Mouse (Mus musculus) forebrain, postnatal 0 days (tissue): Measurements from ENCODE around the gene Clec3a. TPM values are rescaled to one million over a fixed set of nuclear protein-coding genes. Genes with fewer than 3 reads are reported as not detected.
A peak's percentile ranks its signal among the peaks of the same experiment; 100 is the strongest.

Source experiments
- ATAC-seq: fragments of 200-750 bp; cut with Nextera tagmentation; 2 replicates; pipeline ENCODE4 v1.8.0; 2017; ENCODE audit warnings: mild to moderate bottlenecking, moderate library complexity
- DNase-seq: peaks from one replicate; pipeline ENCODE4 v3.0.0-alpha.2; 2015
- H3K27ac ChIP-seq: fragments of 300-500 bp; sonication (generic); 2 replicates; pipeline ENCODE4 v1.5.1; 2014; ENCODE audit warnings: low read depth, mild to moderate bottlenecking, antibody characterized with exemption, low read length, moderate library complexity, mixed read lengths
- H3K27me3 ChIP-seq: fragments of 300-500 bp; sonication (generic); 2 replicates; pipeline ENCODE4 v1.6.1; 2014; ENCODE audit warnings: mild to moderate bottlenecking, low read length, mixed read lengths; ENCODE audit not compliant: insufficient read depth
- H3K36me3 ChIP-seq: fragments of 300-500 bp; sonication (generic); 2 replicates; pipeline ENCODE4 v1.6.1; 2014; ENCODE audit warnings: mild to moderate bottlenecking, moderate library complexity; ENCODE audit not compliant: insufficient read depth
- H3K4me1 ChIP-seq: fragments of 300-500 bp; sonication (generic); 2 replicates; pipeline ENCODE4 v1.6.1; 2014; ENCODE audit warnings: antibody characterized with exemption; ENCODE audit not compliant: insufficient read depth
- H3K4me2 ChIP-seq: fragments of 300-500 bp; sonication (generic); 2 replicates; pipeline ENCODE4 v1.6.1; 2014; ENCODE audit warnings: low read depth, mild to moderate bottlenecking, moderate library complexity
- H3K4me3 ChIP-seq: fragments of 300-500 bp; sonication (generic); 2 replicates; pipeline ENCODE4 v1.5.1; 2014; ENCODE audit warnings: low read depth, low read length, mixed read lengths
- H3K9ac ChIP-seq: fragments of 300-500 bp; sonication (generic); 2 replicates; pipeline ENCODE4 v1.6.1; 2014; ENCODE audit warnings: mild to moderate bottlenecking
- H3K9me3 ChIP-seq: fragments of 300-500 bp; sonication (generic); 2 replicates; pipeline ENCODE4 v1.6.1; 2016; ENCODE audit warnings: low read length
- CTCF ChIP-seq: sonication (generic); IDR thresholded peaks from 2 replicates; pipeline ENCODE4 v1.5.1; 2016; ENCODE audit warnings: antibody characterized with exemption, control low read depth, low read depth
- WGBS: fragments of 180-500 bp; shearing (Covaris S2); extraction: QIAGEN DNeasy Blood & Tissue Kit; methylation state at CpG from one replicate; pipeline ENCODE4 v1.1.7; 2014; 5-methylcytosine and 5-hydroxymethylcytosine counted together
- polyA plus RNA-seq: library from polyadenylated mRNA; unstranded; fragments of >200 nt; fragmentation: Nextera tagmentation; extraction: Ambion mirVana; gene quantifications from 2 replicates; pipeline ENCODE4 v1.2.1, GENCODE M21; 2015
- total RNA-seq: library from RNA; depleted of rRNA; stranded (reverse); fragments of >200 nt; gene quantifications from 2 replicates; pipeline ENCODE4 v1.2.3, GENCODE M21; 2014

The Clec3a gene
- total and polyA plus RNA-seq, 2 experiments from 2014 or later: 1.5 TPM; not detected in 1

DNA sequence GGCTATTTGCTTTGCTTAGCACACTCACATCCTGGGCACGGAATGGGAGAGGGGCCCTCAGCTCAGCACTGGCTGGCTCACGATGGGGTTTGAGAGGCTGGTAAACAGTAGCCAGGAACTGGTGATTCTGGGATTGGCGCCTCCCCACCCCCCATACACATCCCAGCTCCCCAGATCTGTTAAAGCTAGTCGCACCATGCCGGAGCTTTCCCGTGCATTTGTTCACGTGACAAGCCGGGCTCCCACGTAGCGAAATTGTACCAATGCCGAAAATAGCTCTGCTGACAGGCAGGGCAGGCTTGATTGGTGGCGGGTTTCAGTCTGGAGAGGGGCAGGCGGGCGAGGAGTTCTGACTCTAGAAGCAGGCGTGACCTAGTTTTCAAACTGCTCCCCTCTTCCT is 38.1 kb downstream of the Clec3a start:
- Histone ChIP-seq H3K4me2 (peak overlapping the region; percentile 23; the same call in 1 of the 2 replicates), H3K27ac (no peak overlapping the region), H3K4me3 (no peak overlapping the region), H3K9me3 (no peaks in the 10 kb centered on the region), H3K9ac (no peak overlapping the region), H3K4me1 (no peaks in the 10 kb centered on the region), H3K36me3 (no peaks in the 10 kb centered on the region), H3K27me3 (no peaks in the 10 kb centered on the region)
- DNase-seq: no peak
- 0 out of 2 replicates have a peak, but pooled peaks have one; percentile 12 for ATAC-seq
- 54% methylated on average over 15 of the region's 15 CpGs for WGBS
- no peak for TF ChIP-seq CTCF

DNA sequence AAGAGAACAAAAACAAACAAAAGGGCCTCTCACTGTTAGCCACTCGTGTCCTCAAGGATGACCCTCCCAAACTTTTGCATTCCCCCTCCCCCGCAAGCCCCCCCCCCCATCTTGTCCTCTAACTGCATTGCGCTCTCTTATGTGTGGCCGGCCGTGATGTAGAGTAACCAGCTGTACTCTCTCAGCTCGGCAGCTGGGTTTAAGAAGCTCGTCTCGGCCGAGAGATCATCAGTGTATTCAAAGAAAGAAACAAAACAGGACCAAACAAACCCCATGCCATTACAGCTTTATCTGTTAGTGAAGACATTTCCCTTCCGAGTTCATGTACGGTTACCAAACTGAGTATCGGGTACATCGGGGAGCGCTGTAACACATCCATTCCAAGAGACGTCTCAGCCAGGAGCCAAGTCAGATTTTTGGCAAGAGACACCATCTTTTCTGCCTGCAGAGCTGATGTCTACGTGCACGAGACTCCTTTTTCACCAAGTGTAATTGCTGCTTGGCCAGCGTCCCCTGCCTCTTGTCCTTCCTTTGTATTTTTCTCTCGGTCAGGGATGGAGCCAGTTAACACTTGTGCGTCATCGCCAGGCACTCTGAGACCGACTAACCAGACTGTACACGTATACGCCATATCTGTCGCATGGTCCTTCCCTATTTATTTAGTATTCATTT is 40.4 kb downstream of the Clec3a start:
- Histone ChIP-seq H3K36me3 (no peaks in the 10 kb centered on the region), H3K27me3 (no peaks in the 10 kb centered on the region), H3K9me3 (no peaks in the 10 kb centered on the region), H3K4me2 (peak overlapping the region; percentile 28), H3K4me1 (no peaks in the 10 kb centered on the region), H3K27ac (no peak overlapping the region), H3K4me3 (no peak overlapping the region), H3K9ac (no peak overlapping the region)
- 39% methylated on average over 25 of the region's 25 CpGs for WGBS
- no peak for TF ChIP-seq CTCF
- DNase-seq: no peak
- no peak for ATAC-seq

DNA sequence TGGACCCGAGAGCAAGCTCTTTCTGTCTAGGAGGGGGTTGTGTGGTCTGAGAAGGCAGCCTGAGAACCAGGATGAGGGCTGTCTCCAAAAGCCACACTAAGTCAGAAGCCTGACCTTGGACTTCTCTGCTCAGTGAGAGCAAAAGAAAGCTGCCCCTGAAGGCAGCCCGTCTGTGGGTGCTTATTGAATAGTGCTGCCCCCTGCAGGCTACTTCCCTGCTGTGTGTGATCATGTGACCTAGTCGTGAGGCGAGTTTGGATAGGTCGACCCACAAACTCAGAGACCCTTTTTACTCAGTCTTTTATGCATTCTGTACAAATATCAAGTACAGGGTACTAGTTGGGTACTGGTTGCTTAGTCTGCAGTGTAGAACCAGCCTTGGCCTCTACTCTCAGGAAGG is 42.7 kb downstream of the Clec3a start:
- peak; percentile 37 for TF ChIP-seq CTCF
- Histone ChIP-seq H3K9me3 (no peaks in the 10 kb centered on the region), H3K27me3 (no peaks in the 10 kb centered on the region), H3K4me1 (no peaks in the 10 kb centered on the region), H3K36me3 (no peaks in the 10 kb centered on the region), H3K27ac (no peak overlapping the region), H3K9ac (no peak overlapping the region), H3K4me2 (no peak overlapping the region), H3K4me3 (no peak overlapping the region)
- no peak for DNase-seq
- WGBS: 74% methylated on average over 5 of the region's 5 CpGs
- ATAC-seq: no peak

DNA sequence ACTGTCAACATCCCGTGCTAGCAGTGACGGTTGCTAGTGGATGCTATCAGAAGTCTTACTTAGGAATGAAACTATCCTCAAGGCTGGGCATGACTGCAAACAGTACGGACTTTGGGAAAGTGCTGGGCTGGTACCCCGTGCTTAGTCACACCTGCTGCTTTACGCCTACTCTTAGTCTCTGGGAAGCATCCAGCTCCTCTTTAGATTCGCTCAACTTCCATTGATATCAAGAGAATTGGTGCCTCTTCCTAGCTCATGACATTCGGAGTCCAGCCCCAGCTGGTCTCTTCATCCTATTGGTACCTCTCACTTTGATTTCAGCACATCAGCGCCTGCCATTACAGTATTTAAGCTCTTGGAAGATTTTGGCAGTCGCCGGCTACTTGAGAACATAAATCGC is 44.7 kb downstream of the Clec3a start:
- H3K4me2 ChIP-seq: no peak overlapping the region
- 72% methylated on average over 11 of the region's 11 CpGs for WGBS
- no peak overlapping the region for H3K9ac ChIP-seq
- DNase-seq (no peak), ATAC-seq (no peak)
- H3K9me3 ChIP-seq: no peaks in the 10 kb centered on the region
- no peaks in the 10 kb centered on the region for H3K27me3 ChIP-seq
- no peaks in the 10 kb centered on the region for H3K4me1 ChIP-seq
- H3K4me3 ChIP-seq: no peak overlapping the region
- TF ChIP-seq CTCF: no peak
- no peaks in the 10 kb centered on the region for H3K36me3 ChIP-seq
- no peak overlapping the region for H3K27ac ChIP-seq

DNA sequence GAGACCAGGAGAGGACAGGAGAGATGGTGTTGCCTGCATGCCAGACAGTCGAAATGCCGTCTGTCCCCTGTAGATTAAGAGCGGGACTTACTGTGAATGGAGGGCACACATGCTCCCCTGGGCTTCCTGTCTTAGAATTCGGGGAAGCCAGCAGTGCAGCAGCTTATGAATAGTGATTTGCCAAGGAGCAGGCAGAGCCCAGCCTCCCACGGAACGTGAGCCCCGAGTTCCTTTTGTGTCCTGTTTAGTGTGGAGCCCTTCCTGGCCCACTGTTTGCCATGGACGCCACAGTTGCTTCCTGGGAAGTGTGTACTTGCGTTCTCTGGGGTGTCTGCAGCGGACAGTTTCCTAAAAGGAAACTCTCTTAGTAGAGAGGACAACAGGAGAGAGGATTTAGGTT is 45.4 kb downstream of the Clec3a start:
- Histone ChIP-seq H3K4me1 (no peaks in the 10 kb centered on the region), H3K9ac (no peak overlapping the region), H3K4me3 (no peak overlapping the region), H3K27me3 (no peaks in the 10 kb centered on the region), H3K4me2 (no peak overlapping the region), H3K9me3 (no peaks in the 10 kb centered on the region), H3K27ac (no peak overlapping the region), H3K36me3 (no peaks in the 10 kb centered on the region)
- WGBS: 53% methylated on average over 10 of the region's 10 CpGs
- DNase-seq (no peak), ATAC-seq (no peak)
- TF ChIP-seq CTCF: no peak

DNA sequence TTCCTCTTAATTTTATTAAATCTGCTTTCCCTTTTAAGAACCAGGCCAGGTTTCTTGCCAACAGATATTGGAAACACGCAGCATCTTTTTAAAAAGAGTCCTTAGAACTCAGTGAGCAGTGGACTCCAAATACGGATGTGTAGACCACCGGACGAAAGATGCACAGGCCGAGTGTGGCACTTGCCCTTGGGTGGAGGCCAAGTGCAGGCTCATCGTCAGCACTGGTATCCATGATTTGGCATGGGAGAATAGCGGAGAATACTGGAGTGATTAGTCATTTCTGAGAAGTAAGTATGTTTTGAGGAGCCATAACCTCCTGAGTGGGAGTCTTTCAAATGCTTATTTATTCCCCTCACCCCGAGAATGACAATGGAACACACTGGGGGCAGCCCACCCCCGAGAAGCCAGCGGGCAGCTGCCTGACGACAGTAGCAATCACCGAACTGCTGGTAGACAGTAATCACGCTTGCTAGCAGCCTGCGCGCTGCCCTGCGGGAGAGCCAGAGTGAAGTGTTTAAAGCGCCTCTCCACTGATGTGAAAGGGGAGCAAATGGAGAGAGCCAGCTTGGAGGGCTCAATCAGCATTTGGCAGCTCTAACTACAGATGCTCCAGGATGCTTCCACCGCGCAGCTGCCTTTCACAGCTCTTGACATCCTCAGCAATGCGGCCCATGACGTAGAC is 50.8 kb downstream of the Clec3a start:
- Histone ChIP-seq H3K27ac (no peak overlapping the region), H3K4me2 (no peak overlapping the region), H3K9ac (no peak overlapping the region), H3K27me3 (no peaks in the 10 kb centered on the region), H3K4me1 (no peaks in the 10 kb centered on the region), H3K36me3 (no peaks in the 10 kb centered on the region), H3K9me3 (no peaks in the 10 kb centered on the region), H3K4me3 (no peak overlapping the region)
- DNase-seq: peak; percentile 57
- 54% methylated on average over 21 of the region's 21 CpGs for WGBS
- peak; percentile 84 for ATAC-seq
- TF ChIP-seq CTCF: no peak

DNA sequence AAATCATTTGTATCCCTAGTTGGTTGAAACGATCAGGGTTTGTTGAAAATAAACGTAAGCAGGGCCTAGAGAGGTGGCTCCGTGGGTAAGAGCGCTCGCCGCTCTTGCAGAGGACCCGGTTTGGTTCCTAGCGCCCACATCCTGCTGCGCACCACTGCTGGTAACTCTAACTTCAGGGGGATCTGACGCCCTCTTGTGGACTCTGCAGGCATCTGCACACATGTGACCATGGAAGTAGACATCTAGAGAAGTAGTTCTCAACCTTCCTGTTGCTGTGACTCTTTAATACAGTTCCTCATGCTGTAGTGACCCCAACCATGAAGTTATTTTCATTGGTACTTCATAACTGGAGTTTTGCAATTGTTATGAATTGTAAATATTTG is 51.3 kb downstream of the Clec3a start:
- WGBS: 89% methylated on average over 10 of the region's 10 CpGs
- Histone ChIP-seq H3K4me2 (no peak overlapping the region), H3K9me3 (no peaks in the 10 kb centered on the region), H3K4me1 (no peaks in the 10 kb centered on the region), H3K27me3 (no peaks in the 10 kb centered on the region), H3K27ac (no peak overlapping the region), H3K4me3 (no peak overlapping the region), H3K9ac (no peak overlapping the region), H3K36me3 (no peaks in the 10 kb centered on the region)
- TF ChIP-seq CTCF: peak; percentile 27
- DNase-seq (no peak), ATAC-seq (no peak)
